Mouse (Mus musculus): ENCODE results near the gene Crip2. TPM values are rescaled to one million over a fixed set of nuclear protein-coding genes. Genes with fewer than 3 reads are reported as not detected.

Gene Crip2
- 1,334 and 1,488 TPM in 2 replicates for polyA plus RNA-seq (2012; rRNA removed)

- TF ChIP-seq POLR2A (IDR thresholded peaks at IDR 0.05; ENCODE audit: borderline replicate concordance, extremely low read depth, low read depth, low read length) (peak; percentile 96), CTCF (IDR thresholded peaks at IDR 0.05; ENCODE audit: insufficient read depth, low read length) (no peak)
- peak; percentile 94 for DNase-seq
- Histone ChIP-seq H3K4me1 (ENCODE audit: control insufficient read depth, insufficient read depth, low read length) (peaks cover 21% of the 10 kb centered on the region), H3K4me3 (replicated peaks; ENCODE audit: extremely low read depth, low read depth, low read length) (peak within 1 kb of the TSS; percentile 87)
- 1% methylated on average over 67 of the region's 68 CpGs for WGBS
Observed at GRCm38 (mm10) chr12:113139908-113140615, at the start of gene Crip2. Gene Crip2 (plus strand): TSS chr12:113140236.

DNA sequence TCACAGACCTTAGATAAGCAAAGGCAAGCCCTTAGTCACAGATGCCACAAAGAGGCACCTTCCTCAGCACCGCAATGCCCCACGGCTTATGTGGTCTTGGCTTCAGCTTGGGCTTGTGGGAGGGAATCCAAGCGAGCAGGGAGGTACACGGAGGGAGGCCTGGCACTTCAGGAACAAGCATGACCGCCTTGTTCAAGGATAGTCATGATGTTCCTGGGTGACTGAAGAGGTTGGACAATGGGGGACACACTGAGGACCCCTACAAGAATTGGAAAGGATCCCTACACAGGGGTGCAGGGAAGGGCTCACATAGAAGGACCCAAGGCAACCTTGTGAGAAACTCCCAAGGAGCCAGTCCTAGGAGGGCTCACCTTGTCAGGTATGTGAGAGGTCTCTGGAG is 43.0 kb upstream of the Crip2 start:
- Histone ChIP-seq H3K4me1 (ENCODE audit: control insufficient read depth, insufficient read depth, low read length) (peaks cover 6% of the 10 kb centered on the region), H3K4me3 (replicated peaks; ENCODE audit: extremely low read depth, low read depth, low read length) (no peak overlapping the region)
- no peak for DNase-seq
- no peak for TF ChIP-seq CTCF (IDR thresholded peaks at IDR 0.05; ENCODE audit: insufficient read depth, low read length)
- TF ChIP-seq POLR2A (IDR thresholded peaks at IDR 0.05; ENCODE audit: borderline replicate concordance, extremely low read depth, low read depth, low read length) = no peak
- 84% methylated on average over 5 of the region's 5 CpGs for WGBS

GRCm38 (mm10) chr12:113097749-113098281 is 42.2 kb upstream of the Crip2 start, which contains the start of gene Mta1:
Gene Mta1 (plus strand): TSS chr12:113098278.
- peak; percentile 54 for DNase-seq
- H3K4me3 ChIP-seq (replicated peaks; ENCODE audit: extremely low read depth, low read depth, low read length) = peak within 1 kb of the TSS; percentile 89
- 5% methylated on average over 24 of the region's 53 CpGs for WGBS
- TF ChIP-seq POLR2A (IDR thresholded peaks at IDR 0.05; ENCODE audit: borderline replicate concordance, extremely low read depth, low read depth, low read length) (peak; percentile 26; the same call in 1 of the 2 replicates), CTCF (IDR thresholded peaks at IDR 0.05; ENCODE audit: insufficient read depth, low read length) (no peak)
- H3K4me1 ChIP-seq (ENCODE audit: control insufficient read depth, insufficient read depth, low read length) = peaks cover 6% of the 10 kb centered on the region

- TF ChIP-seq POLR2A (IDR thresholded peaks at IDR 0.05; ENCODE audit: borderline replicate concordance, extremely low read depth, low read depth, low read length) (no peak), CTCF (IDR thresholded peaks at IDR 0.05; ENCODE audit: insufficient read depth, low read length) (no peak)
- Histone ChIP-seq H3K4me3 (replicated peaks; ENCODE audit: extremely low read depth, low read depth, low read length) (peak overlapping the region; percentile 70), H3K4me1 (ENCODE audit: control insufficient read depth, insufficient read depth, low read length) (peaks cover 6% of the 10 kb centered on the region)
- DNase-seq = peak; percentile 38
- WGBS = 1% methylated on average over 59 of the region's 60 CpGs
Observed at GRCm38 (mm10) chr12:113098530-113099151, 41.4 kb upstream of the Crip2 start.

GRCm38 (mm10) chr12:113099470-113100237 is 40.4 kb upstream of the Crip2 start:
- Histone ChIP-seq H3K4me1 (ENCODE audit: control insufficient read depth, insufficient read depth, low read length) (peaks cover 7% of the 10 kb centered on the region), H3K4me3 (replicated peaks; ENCODE audit: extremely low read depth, low read depth, low read length) (no peak overlapping the region)
- TF ChIP-seq CTCF (IDR thresholded peaks at IDR 0.05; ENCODE audit: insufficient read depth, low read length) = no peak
- TF ChIP-seq POLR2A (IDR thresholded peaks at IDR 0.05; ENCODE audit: borderline replicate concordance, extremely low read depth, low read depth, low read length) = no peak
- no peak for DNase-seq
- 28% methylated on average over 6 of the region's 6 CpGs for WGBS

DNA sequence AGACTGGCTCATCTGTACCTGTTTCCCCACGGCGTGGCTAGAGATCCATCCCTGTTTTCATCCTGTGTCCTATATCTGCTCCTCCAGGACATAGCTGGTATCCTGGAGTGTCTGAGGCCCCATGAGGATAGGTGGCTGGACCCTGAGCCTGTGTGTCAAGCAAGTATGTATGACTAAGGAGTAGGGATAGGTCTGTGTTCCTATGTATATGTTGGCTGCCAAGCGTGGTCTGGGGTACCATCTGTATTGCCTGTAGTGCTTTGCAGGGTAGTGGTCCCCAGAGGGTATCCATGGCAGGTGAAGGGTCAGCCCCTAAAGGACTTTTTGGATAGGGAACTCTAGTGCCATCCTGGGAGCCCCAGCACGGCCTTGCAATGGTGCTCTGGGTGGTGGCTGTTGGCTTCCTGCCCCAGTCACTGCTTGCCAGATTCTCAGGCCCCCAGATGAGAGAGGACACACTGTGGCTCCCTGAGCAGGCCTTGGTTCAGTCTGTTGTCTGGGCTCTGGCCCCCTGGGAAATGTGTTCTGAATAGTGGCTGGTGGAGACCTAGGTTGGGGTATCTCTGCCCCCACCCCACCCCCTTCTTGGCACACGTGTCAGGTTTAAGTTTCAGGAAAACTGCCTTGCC is 39.5 kb upstream of the Crip2 start:
- no peak for TF ChIP-seq CTCF (IDR thresholded peaks at IDR 0.05; ENCODE audit: insufficient read depth, low read length)
- no peak for TF ChIP-seq POLR2A (IDR thresholded peaks at IDR 0.05; ENCODE audit: borderline replicate concordance, extremely low read depth, low read depth, low read length)
- Histone ChIP-seq H3K4me3 (replicated peaks; ENCODE audit: extremely low read depth, low read depth, low read length) (no peak overlapping the region), H3K4me1 (ENCODE audit: control insufficient read depth, insufficient read depth, low read length) (peaks cover 7% of the 10 kb centered on the region)
- DNase-seq = no peak
- WGBS = 55% methylated on average over 5 of the region's 5 CpGs

GRCm38 (mm10) chr12:113101251-113101960 is 38.6 kb upstream of the Crip2 start:
- TF ChIP-seq POLR2A (IDR thresholded peaks at IDR 0.05; ENCODE audit: borderline replicate concordance, extremely low read depth, low read depth, low read length) (no peak), CTCF (IDR thresholded peaks at IDR 0.05; ENCODE audit: insufficient read depth, low read length) (no peak)
- Histone ChIP-seq H3K4me1 (ENCODE audit: control insufficient read depth, insufficient read depth, low read length) (peaks cover 7% of the 10 kb centered on the region), H3K4me3 (replicated peaks; ENCODE audit: extremely low read depth, low read depth, low read length) (no peak overlapping the region)
- 65% methylated on average over 9 of the region's 9 CpGs for WGBS
- no peak for DNase-seq

- Histone ChIP-seq H3K4me3 (replicated peaks; ENCODE audit: extremely low read depth, low read depth, low read length) (no peak overlapping the region), H3K4me1 (ENCODE audit: control insufficient read depth, insufficient read depth, low read length) (peaks cover 16% of the 10 kb centered on the region)
- no peak for TF ChIP-seq POLR2A (IDR thresholded peaks at IDR 0.05; ENCODE audit: borderline replicate concordance, extremely low read depth, low read depth, low read length)
- TF ChIP-seq CTCF (IDR thresholded peaks at IDR 0.05; ENCODE audit: insufficient read depth, low read length) = peak; percentile 72
- no peak for DNase-seq
- 55% methylated on average over 6 of the region's 6 CpGs for whole genome bisulfite sequencing
Observed at GRCm38 (mm10) chr12:113102461-113102860, 37.6 kb upstream of the Crip2 start.
